Mouse (Mus musculus) left cerebral cortex, postnatal 25 days (tissue): ENCODE results near the gene Cyp2d22. TPM values are rescaled to one million over a fixed set of nuclear protein-coding genes. Genes with fewer than 3 reads are reported as not detected.

Experiments used
- DNase-seq, 2 experiments: peaks; one replicate each; pipeline ENCODE4 v3.0.0; 2022; ENCODE audit warnings: low spot score in 2 of 2, mixed read lengths in 1 of 2
- intact Hi-C: fragments of 180-260 bp; cut with DNase I; formaldehyde crosslinking; loops from one replicate; pipeline ENCODE4 v1.15.1; 2025
- microRNA-seq, 2 experiments: library from miRNA; unstranded; fragments of <30 nt; microRNA quantifications; one replicate each; pipeline ENCODE4 v1.2.0; 2022
- total RNA-seq, 2 experiments: library from RNA; stranded (reverse); gene quantifications; 2 replicates each; pipeline ENCODE4 v1.2.3; 2021

The Cyp2d22 gene
- total RNA-seq, 2 experiments from 2014 or later: 34.4 TPM

GRCm38 (mm10) chr15:82337875-82338274 lies 42.2 kb downstream of the Cyp2d22 start:
- DNase-seq: no peak
- intact Hi-C loops: loop anchor here (5.0 kb wide), 1 partner anchor 61 kb away; no protein-coding TSS in a partner anchor

GRCm38 (mm10) chr15:82336629-82337028 lies 43.4 kb downstream of the Cyp2d22 start:
- DNase-seq: no peak
- intact Hi-C loops: loop anchor here (5.0 kb wide), 1 partner anchor 59 kb away; no protein-coding TSS in a partner anchor

GRCm38 (mm10) chr15:82335194-82335593 lies 44.9 kb downstream of the Cyp2d22 start:
- intact Hi-C loops: loop anchor here (5.0 kb wide), 1 partner anchor 58 kb away; no protein-coding TSS in a partner anchor

GRCm38 (mm10) chr15:82325382-82325781 lies 54.7 kb downstream of the Cyp2d22 start:
- intact Hi-C loops: no loop called here
- no peak for DNase-seq

More at GRCm38 (mm10) chr15:82335194-82335593, 44.9 kb downstream of the Cyp2d22 start:
- no peak for DNase-seq

GRCm38 (mm10) chr15:82322195-82322594 lies 57.9 kb downstream of the Cyp2d22 start:
- intact Hi-C loops: no loop called here
- no peak for DNase-seq

Small RNA genes within 50 kb of the gene (microRNA-seq; reads per million reads assigned to microRNA genes)
- gene Gm25990: 0 reads per million in 2 experiments
- 0 reads per million in 2 experiments for gene Gm27331
- gene Mir7684: 0 reads per million in 2 experiments

Other genes with a start within 250 kb of the Cyp2d22 start
- 100 to 1,000 TPM; 179 to 183 TPM for gene Srebf2, start 233.1 kb downstream of the Cyp2d22 start, total RNA-seq
- gene Shisa8, start 167.4 kb downstream of the Cyp2d22 start, total RNA-seq: 1 to 10 TPM; 2.3 to 4.2 TPM
- under 1 TPM; 0.41 TPM for gene Tnfrsf13c, start 155.9 kb downstream of the Cyp2d22 start, total RNA-seq
- 1 to 10 TPM; 3.5 to 3.9 TPM for gene Cenpm, start 135.5 kb downstream of the Cyp2d22 start, total RNA-seq
- 100 to 1,000 TPM in 1 of 2 experiments, 10 to 100 TPM in 1; 99.5 to 102 TPM for gene 1500009C09Rik, start 127.9 kb downstream of the Cyp2d22 start, total RNA-seq
- gene Sept3, start 105.4 kb downstream of the Cyp2d22 start, total RNA-seq: 100 to 1,000 TPM; 436 to 478 TPM
- gene Wbp2nl, start 81.3 kb downstream of the Cyp2d22 start, total RNA-seq: not detected
- 10 to 100 TPM; 30.4 to 38.0 TPM for gene Naga, start 41.3 kb downstream of the Cyp2d22 start, total RNA-seq
- under 1 TPM; 0.46 to 0.53 TPM for gene Pheta2, start 41.3 kb downstream of the Cyp2d22 start, total RNA-seq
- 100 to 1,000 TPM; 136 to 138 TPM for gene Smdt1, start 41.3 kb downstream of the Cyp2d22 start, total RNA-seq
- gene Ndufa6, start 25.9 kb downstream of the Cyp2d22 start, total RNA-seq: 100 to 1,000 TPM; 191 to 196 TPM
- under 1 TPM in 1 of 2 experiments, not detected in 1; 0.53 TPM for gene Cyp2d11, start 13.8 kb upstream of the Cyp2d22 start, total RNA-seq
- not detected for gene Cyp2d10, start 26.9 kb upstream of the Cyp2d22 start, total RNA-seq
- not detected for gene Cyp2d9, start 53.2 kb upstream of the Cyp2d22 start, total RNA-seq
- not detected for gene Cyp2d12, start 174.8 kb upstream of the Cyp2d22 start, total RNA-seq
- gene Cyp2d34, start 240.7 kb upstream of the Cyp2d22 start, total RNA-seq: not detected